Mouse (Mus musculus) cerebellum, postnatal 4 days (tissue): ENCODE measurements at regions not wholly inside any gene's neighbourhood (a gene's known extent, or its start where the extent isn't known, plus 50 kb on each side); places are given as distances from the start of the nearest gene placed in this dataset.
"Not testable (repeated sequence)": the region's sequence is repeated elsewhere in the genome, so short reads cannot be mapped to it uniquely, and the experiment has no call there.

Experiments
- DNase-seq, 2 experiments: peaks; one replicate each; pipeline ENCODE4 v3.0.0; 2022; ENCODE audit warnings: low spot score in 2 of 2, mixed read lengths in 1 of 2

GRCm38 (mm10) chr12:77526581-77526980 is 288.7 kb downstream of the Fut8 start:
- DNase-seq: not testable (repeated sequence)

DNA sequence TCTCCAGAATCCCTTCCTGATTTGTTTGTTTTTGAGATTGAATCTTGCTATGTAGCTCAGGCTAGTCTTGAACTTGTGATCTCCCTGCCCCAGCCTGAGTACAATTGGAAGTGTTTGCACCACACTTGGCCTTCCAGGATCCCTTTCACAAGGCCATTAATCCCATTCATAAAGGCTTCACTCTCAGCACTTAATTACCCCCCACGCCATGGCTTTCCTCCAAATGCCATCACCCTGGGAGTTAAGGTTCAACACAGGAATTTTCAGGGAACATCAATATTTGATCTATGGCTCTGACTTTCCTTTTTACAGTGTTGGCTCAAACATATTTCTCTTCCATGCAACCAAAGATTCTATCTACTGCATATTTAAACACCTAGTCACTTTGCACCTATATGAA is 289.6 kb downstream of the Fut8 start:
- DNase-seq: peak in 1 of 2 experiments; percentile 36

- peak; percentile 6 to 61 for DNase-seq
Observed at GRCm38 (mm10) chr12:77527953-77528865, 290.3 kb downstream of the Fut8 start.

GRCm38 (mm10) chr12:77528868-77529271 is 290.9 kb downstream of the Fut8 start:
- DNase-seq: peak in 1 of 2 experiments; percentile 42

DNA sequence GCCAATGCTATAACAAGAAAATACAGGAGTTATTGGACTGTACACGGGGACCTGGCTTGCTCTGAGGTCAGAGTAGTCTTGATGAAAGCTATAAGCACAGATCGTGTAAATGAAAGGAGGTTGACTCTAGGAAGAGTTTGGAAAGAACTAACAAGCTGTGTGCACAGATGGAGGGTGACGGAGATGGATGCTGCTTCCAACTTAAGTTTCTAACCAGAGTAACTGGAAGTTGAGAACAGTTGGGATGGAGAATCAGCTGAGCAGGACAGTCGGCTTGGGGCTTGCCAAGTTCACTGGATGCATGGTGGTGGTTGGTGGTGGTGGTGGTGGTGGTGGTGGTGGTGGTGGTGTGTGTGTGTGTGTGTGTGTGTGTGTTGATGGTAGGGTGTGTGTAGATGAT is 291.5 kb downstream of the Fut8 start:
- DNase-seq: no peak

DNA sequence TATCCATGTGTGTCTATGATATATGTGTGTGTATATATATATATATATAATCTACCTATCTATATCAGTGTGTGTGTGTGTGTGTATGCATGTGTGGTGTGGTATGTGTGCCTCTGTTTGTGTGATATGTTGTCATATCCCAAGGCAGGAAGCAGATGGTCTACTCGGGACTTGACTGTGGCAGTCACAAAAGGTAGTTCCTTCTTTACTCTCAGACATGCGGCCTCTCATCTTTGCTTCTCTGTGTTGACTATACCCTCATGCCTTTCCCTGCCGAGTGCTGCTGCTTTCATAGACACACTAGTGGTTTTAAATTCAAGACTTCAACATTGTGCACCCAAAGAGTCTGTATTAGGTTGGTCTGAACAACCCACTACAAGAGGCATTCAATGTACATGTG is 292.0 kb downstream of the Fut8 start:
- DNase-seq: no peak

GRCm38 (mm10) chr12:77531294-77531693 is 293.4 kb downstream of the Fut8 start:
- DNase-seq: no peak

GRCm38 (mm10) chr12:77532547-77532946 is 294.6 kb downstream of the Fut8 start:
- no peak for DNase-seq

DNA sequence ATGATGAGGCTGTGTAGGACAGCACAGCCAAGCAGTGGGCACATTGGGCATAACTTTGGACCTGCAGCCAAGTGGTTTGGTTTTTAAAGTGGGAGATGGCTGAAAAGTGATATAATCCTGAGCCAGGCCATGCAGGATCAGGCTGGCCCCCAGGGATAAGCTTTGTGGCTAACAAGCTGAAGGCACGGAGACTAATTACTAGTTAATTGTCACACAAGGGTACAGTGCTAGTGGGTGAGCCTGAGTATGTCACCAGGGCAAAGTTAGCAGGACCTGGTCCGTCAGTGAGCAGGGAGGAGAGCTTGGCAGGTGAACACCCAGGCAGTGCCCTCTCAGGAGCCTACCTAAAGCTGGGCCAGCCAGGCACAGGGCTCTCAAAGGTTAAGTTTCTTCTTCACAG is 295.7 kb downstream of the Fut8 start:
- no peak for DNase-seq

DNA sequence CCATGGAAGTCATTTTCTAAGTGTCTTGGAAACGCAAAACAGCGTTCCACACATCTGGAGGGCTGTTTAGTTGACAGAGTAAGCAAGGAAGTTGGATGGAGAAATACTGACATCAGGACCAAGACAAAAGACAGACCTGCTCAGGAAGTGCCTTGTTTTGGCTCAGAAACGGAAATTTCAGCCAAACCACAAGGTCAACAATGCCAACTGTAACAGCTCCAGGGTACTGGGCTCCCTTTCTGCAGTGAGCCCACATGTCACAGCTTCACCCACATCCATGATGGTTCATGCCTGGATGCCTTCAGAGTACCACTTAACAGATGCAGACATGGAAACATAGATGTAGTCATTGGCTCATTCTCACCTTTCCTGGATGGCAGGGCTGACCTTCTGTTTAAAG is 296.2 kb downstream of the Fut8 start:
- no peak for DNase-seq

GRCm38 (mm10) chr12:77535147-77535546 is 297.2 kb downstream of the Fut8 start:
- DNase-seq: no peak

GRCm38 (mm10) chr12:77537139-77537848 is 299.4 kb downstream of the Fut8 start:
- DNase-seq: no peak

- DNase-seq: no peak
Observed at GRCm38 (mm10) chr12:77539661-77540431, 301.9 kb downstream of the Fut8 start.

DNA sequence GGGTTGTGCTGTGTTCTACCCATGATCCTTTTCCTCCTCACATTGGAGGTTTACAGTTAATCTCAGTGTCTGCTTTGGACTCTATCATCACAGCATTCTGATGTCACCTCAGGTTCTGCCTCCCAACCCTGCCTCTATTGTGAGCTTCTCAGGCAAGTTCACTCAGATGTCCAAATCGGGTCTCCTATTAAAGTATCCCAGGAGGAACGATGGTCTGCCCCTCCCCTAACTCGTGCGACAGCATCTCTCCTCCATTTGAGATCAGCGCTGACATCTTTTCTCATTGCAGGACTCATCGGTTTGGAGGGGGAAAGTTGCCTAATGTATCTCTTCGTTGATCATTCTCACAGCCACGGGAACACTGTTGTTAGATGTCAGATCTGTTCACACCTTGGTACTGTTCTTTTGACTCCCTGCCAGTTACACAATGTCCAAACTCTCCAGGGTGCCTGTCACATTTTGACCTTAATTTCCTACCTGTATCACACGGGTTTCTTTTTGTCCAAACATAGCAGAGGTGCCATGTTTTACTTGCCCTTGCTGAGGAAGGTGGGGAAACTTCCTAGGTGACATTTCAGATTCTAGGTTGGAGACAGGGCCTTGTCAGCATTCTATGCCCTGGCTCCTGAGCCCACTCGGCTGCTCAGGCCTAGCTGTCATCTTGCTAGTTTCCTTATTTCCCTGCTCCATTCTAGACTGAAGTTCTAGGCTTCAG is 303.3 kb downstream of the Fut8 start:
- peak in 1 of 2 experiments; percentile 16 for DNase-seq

DNA sequence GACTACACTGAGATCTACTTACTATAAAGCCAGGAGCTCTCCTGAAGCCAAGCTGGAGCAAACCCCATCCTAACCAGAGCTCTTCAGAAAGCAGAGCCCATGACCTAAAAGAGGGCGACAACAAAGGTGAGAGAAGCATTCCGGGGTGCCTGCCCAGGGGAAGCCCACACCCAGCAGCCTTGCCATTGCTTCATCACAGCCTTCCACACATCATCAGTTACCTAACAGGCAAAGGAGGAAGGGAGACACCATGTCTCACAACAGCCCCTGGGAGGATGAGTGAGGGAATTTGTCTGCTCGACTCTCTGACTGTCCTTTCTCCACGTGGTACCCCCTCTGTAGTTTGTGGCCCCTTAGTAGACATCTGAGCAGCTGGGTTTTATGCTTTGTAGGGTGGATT is 303.9 kb downstream of the Fut8 start:
- DNase-seq: peak in 1 of 2 experiments; percentile 6

DNA sequence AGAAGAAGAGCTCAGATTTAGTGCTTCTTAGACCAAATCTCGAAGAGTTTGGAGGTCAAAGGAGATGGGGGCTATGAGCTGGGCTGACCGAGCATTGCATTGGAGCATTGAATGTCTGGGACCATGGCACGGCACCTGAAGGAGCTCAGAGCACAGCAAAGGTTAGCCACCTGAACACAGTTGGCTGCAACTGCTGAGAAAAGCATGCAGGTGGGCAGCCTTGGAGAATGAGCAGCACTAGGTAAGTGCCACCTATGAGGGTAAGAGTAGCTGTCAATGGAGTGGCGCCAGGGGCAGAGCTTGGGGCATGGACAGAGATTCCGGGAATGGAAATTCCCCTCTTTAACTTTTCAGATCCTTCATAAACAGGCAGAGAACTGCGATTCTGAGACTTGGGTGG is 305.7 kb downstream of the Fut8 start:
- no peak for DNase-seq

- DNase-seq: peak in 1 of 2 experiments; percentile 13
Observed at GRCm38 (mm10) chr12:77546165-77546564, 308.2 kb downstream of the Fut8 start.

DNA sequence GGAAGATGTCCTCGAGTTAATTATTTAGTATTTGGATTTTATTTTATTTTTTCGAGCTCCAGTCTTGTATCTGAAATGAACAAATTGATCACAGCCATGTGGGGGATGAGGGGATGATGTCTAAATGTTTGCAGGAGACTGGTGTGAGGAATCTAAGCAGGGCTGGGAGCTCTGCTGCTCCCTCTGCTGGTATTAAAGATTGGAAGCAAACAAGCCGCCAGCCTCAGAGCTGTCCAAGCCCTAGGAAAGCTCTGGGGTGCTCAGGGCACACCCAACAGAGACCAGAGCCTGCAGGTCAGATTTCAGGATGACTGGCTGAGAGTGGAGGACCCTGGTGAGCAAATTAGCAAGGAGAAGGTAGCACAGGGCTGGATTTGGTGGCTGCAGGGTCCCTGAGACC is 330.4 kb downstream of the Fut8 start:
- DNase-seq: peak in 1 of 2 experiments; percentile 49

GRCm38 (mm10) chr12:77570501-77570900 is 332.6 kb downstream of the Fut8 start:
- no peak for DNase-seq

DNA sequence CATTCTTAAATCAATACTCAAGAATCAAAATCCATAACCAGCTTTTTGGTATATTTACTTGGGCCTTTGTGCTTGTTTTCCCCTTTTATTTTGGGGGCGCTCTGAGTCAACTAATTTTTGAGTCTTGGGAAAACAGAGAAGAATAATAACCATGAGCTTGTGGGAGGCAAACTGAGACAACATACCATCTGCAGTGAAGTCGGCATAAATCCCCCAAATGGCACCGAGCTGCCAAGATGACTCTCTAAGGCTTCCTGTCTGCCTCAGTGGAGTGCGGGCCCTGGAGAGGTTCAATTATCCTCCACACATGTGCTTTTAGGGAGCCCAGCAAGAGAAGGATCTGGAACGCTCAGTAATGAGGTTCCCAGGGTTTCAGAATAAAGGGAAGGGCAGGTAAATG is 333.1 kb downstream of the Fut8 start:
- no peak for DNase-seq

- DNase-seq: no peak
Observed at GRCm38 (mm10) chr12:77575046-77575445, 337.1 kb downstream of the Fut8 start.
